Mouse (Mus musculus): Measurements from ENCODE around the gene Hbs1l.
"Not testable (repeated sequence)": the region's sequence is repeated elsewhere in the genome, so short reads cannot be mapped to it uniquely, and the experiment has no call there.

Hbs1l gene

GRCm38 (mm10) chr10:21364946-21365345 is 69.2 kb downstream of the Hbs1l start:
- DNase-seq: no peak

DNA sequence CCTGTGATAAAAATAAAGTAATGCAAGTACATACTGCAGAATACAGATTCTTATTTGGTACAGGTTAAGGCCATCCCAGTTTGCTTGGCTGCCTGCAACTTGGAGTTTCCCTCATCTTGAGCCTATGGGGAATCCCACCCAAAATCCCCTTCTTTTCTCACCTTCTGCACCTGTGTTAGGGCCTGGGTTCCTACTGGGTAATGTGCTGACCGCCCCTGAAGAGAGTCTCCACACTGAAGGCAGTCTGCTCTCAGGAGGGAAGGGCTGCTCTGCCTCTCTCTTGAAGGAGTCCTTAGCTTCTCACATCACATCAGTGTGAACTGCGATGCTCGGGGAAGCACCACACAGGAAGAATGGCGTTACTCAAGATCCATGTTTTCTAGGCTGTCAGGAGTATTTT is 70.1 kb downstream of the Hbs1l start:
- no peak for DNase-seq

DNA sequence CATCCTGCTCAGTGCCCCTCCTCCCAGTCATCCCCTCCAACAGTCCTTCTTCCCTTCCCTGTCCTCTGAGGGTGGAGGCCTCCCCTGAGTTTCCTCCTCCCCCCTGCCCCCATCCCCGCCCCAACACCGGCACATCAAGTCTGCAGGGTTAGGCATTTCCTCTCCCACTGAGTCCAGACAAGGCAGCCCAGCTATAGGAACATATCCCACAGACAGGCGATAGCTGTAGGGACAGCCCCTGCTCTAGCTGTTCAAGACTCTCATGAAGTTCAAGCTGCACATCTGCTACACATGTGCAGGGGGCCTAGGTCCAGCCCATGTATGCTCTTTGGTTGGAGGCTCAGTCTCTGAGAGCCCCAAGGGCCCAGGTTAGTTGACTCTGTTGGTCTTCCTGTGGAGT is 70.7 kb downstream of the Hbs1l start:
- DNase-seq: no peak

DNA sequence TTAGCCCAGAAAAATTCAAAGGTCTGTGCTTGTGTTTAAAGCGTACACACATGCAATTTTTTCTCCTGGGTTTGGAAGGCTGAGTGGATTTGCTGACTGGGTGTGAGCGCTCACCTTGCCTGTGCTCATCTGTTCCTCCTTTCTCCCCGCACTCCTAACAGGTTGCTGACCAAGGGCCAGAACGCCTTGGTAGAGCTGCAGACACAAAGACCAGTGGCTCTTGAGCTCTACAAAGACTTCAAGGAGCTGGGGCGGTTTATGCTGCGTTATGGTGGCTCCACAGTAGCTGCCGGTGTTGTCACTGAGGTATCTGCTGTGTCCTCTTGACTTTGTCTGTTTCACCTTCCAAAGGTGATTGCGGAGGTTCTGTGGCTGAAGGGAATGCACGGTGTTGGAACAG is 71.7 kb downstream of the Hbs1l start:
- no peak for DNase-seq

- no peak for DNase-seq
Observed at GRCm38 (mm10) chr10:21369586-21369985, 73.8 kb downstream of the Hbs1l start.

GRCm38 (mm10) chr10:21372271-21372670 is 76.5 kb downstream of the Hbs1l start:
- no peak for DNase-seq

DNA sequence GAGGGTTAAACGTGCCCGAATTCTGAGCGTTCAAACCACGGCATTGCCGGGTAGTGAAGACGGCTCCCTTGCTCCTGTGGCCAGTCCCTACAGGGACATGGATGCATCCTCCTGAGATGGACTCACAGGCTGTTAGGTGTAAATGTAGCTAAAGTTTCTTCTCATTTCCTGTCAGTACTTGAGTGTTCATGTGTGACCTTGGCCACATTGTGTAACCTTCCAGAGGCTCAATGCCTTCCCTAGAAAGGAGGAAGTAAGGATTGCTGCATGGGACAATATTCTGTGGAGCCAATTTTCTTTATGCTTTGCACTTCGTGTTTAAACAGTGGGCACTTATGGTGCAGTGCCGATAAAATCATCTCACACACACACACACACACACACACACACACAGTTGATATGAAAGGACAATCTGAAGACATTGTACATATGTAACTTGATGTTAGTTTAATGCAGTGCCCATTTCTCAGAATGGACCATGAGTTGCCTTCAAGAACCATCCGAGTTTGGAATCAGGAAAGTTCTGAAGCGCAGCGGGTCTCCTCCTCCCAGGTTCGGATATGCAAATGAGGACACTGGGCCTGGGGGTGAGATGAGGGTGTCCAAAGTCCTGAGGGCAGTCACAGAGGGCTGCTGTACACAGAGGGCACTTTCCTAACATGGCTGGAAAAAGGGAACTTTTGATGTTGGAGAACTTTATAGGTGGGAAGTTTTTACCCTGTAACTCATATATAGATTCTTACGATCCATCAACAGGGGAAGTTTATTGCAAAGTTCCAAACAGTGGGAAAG is 81.1 kb downstream of the Hbs1l start, which contains the start of gene Aldh8a1:
Gene Aldh8a1, plus strand, starts transcription at position 610 of the 792 bp plus-strand sequence.
- peak; percentile 59 for DNase-seq

- peak; percentile 55 for DNase-seq
Observed at GRCm38 (mm10) chr10:21378196-21378944, 82.6 kb downstream of the Hbs1l start.

DNA sequence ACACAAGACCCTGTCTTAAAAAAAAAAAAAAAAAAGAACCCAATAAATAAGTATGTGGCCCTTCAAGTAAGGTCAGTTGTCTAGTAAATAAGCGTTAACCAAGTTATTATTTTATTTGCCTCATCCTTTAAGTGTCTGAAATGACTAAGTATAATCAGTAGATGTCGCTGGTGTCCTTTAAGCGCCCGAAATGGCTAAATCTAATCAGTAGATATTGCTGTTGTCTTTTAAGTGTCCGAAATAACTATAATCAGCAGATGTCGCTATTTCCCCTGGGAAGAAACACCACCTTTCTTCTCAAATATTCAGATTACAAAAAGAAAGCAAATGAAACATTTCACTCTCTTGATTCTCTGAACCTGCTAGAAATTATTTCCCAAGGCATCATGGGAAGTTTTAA is 87.1 kb downstream of the Hbs1l start:
- peak; percentile 67 for DNase-seq

GRCm38 (mm10) chr10:21385111-21385663 is 89.4 kb downstream of the Hbs1l start:
- no peak for DNase-seq

DNA sequence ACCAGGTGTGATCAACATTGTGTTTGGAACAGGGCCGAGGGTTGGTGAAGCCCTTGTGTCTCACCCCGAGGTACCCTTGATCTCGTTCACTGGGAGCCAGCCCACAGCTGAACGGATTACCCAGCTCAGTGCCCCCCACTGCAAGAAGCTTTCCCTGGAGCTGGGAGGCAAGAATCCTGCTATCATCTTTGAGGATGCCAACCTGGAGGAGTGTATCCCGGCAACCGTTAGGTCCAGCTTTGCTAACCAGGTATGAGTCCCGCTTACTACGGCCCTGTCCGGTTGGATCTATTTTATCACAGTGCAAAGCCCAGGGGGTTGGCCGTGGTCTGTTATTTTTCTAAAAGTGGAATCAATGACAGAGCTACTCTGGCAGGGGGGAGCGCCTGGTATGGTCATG is 93.3 kb downstream of the Hbs1l start:
- DNase-seq: no peak

DNA sequence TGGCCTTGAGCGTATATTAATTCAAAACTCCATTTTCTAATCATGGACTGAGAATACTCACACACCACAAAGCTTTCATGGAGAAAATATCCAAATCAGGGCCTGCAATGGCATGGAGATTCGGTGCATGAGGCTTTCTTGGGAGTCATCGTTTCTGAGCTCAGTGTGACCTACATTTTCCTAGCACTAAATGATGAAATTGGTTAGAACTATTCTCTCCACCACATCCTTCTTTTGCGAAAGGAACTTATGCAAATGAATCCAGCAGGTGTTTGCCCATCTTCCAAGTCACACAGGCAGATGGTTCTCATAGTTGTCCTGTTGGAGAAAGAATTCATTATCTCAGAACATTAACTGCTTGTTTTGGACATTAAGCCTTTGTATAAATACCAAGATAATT is 94.7 kb downstream of the Hbs1l start:
- DNase-seq: no peak

DNA sequence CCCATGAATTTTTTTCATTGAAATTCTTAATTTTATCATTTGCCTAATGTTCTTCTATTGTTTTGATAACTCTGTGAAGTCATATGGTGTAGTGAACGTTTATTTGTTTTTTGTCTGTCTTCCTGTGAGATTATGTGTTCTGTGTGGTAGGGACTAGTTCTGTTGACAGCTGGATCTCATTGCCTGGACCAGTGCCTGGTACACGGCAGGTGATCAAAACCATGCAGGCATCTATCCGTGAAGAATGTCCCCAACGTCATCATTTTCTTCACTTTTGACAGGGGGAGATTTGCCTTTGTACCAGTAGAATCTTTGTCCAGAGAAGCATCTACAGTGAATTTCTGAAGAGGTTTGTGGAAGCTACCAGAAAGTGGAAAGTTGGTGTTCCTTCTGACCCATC is 95.5 kb downstream of the Hbs1l start:
- no peak for DNase-seq

GRCm38 (mm10) chr10:21393390-21393789 is 97.6 kb downstream of the Hbs1l start:
- no peak for DNase-seq

GRCm38 (mm10) chr10:21395426-21396139 is 99.8 kb downstream of the Hbs1l start:
- no peak for DNase-seq

- not testable (repeated sequence) for DNase-seq
Observed at GRCm38 (mm10) chr10:21398873-21399425, 103.2 kb downstream of the Hbs1l start.

- DNase-seq: no peak
Observed at GRCm38 (mm10) chr10:21399622-21400021, 103.8 kb downstream of the Hbs1l start.

- DNase-seq: peak; percentile 45
Observed at GRCm38 (mm10) chr10:21400031-21400430, 104.3 kb downstream of the Hbs1l start.

DNA sequence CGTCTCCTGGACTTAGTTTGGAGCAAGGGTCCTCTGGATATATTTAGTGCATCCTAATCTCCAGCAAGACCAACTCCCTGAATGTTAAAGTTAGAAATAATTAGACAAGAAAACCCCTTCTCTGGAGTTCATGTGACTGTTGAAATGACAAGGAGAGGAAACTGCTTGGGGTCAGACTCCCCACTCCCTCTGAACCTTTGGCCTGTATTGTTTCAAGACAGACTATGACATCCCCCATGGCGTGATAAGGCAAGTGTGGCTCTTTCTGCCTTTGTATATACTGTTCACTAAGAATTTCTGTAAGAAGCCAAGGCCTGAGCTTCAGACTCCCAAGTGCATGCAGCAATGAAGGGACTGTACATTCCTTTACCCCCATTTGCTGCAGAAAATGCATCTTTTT is 104.7 kb downstream of the Hbs1l start:
- DNase-seq: no peak

- DNase-seq: no peak
Observed at GRCm38 (mm10) chr10:21401259-21401658, 105.5 kb downstream of the Hbs1l start.

GRCm38 (mm10) chr10:21404822-21405221 is 109.0 kb downstream of the Hbs1l start:
- no peak for DNase-seq

- DNase-seq: no peak
Observed at GRCm38 (mm10) chr10:21405707-21406534, 110.1 kb downstream of the Hbs1l start.
